Mouse (Mus musculus) midbrain, postnatal 0 days (tissue): ENCODE data around the gene Pom121l2. TPM values are rescaled to one million over a fixed set of nuclear protein-coding genes. Genes with fewer than 3 reads are reported as not detected.

Source experiments
- ATAC-seq: fragments of 200-750 bp; cut with Nextera tagmentation; 2 replicates; pipeline ENCODE4 v1.8.0; 2017; ENCODE audit warnings: moderate number of reproducible peaks, mild to moderate bottlenecking, moderate TSS enrichment, moderate library complexity; ENCODE audit not compliant: low FRiP score
- DNase-seq: peaks from one replicate; pipeline ENCODE4 v3.0.0-alpha.2; 2015; ENCODE audit warnings: low spot score
- H3K27ac ChIP-seq: fragments of 300-500 bp; sonication (generic); 2 replicates; pipeline ENCODE4 v1.5.1; 2014; ENCODE audit warnings: low read depth, mild to moderate bottlenecking, low read length, mixed read lengths
- H3K27me3 ChIP-seq: fragments of 300-500 bp; sonication (generic); 2 replicates; pipeline ENCODE4 v1.6.1; 2014; ENCODE audit warnings: low read length, control low read depth, mixed read lengths; ENCODE audit not compliant: insufficient read depth
- H3K36me3 ChIP-seq: fragments of 300-500 bp; sonication (generic); 2 replicates; pipeline ENCODE4 v1.6.1; 2014; ENCODE audit warnings: low read length, control low read depth, mixed read lengths; ENCODE audit not compliant: insufficient read depth
- H3K4me1 ChIP-seq: fragments of 300-500 bp; sonication (generic); 2 replicates; pipeline ENCODE4 v1.6.1; 2014; ENCODE audit warnings: mild to moderate bottlenecking, control low read depth, antibody characterized with exemption, low read length, mixed read lengths; ENCODE audit not compliant: insufficient read depth
- H3K4me2 ChIP-seq: fragments of 300-500 bp; sonication (generic); 2 replicates; pipeline ENCODE4 v1.6.1; 2014; ENCODE audit warnings: low read depth, mild to moderate bottlenecking, low read length, mixed read lengths; ENCODE audit not compliant: poor library complexity, severe bottlenecking
- H3K4me3 ChIP-seq: fragments of 300-500 bp; sonication (generic); 2 replicates; pipeline ENCODE4 v1.5.1; 2014; ENCODE audit warnings: low read depth, mild to moderate bottlenecking, low read length, moderate library complexity
- H3K9ac ChIP-seq: fragments of 300-500 bp; sonication (generic); replicated peaks from 2 replicates; pipeline ENCODE4 v1.6.1; 2014; ENCODE audit warnings: mild to moderate bottlenecking, low read length, moderate library complexity, mixed read lengths; ENCODE audit not compliant: poor library complexity, severe bottlenecking
- H3K9me3 ChIP-seq: fragments of 300-500 bp; sonication (generic); 2 replicates; pipeline ENCODE4 v1.6.1; 2016; ENCODE audit warnings: low read length, control low read depth
- CTCF ChIP-seq: IDR thresholded peaks from 2 replicates; pipeline ENCODE4 v1.5.1; 2016; ENCODE audit warnings: antibody characterized with exemption, mild to moderate bottlenecking
- WGBS: fragments of 180-500 bp; shearing (Covaris S2); extraction: QIAGEN DNeasy Blood & Tissue Kit; methylation state at CpG from one replicate; pipeline ENCODE4 v1.1.7; 2014; 5-methylcytosine and 5-hydroxymethylcytosine counted together
- polyA plus RNA-seq: library from polyadenylated mRNA; unstranded; fragments of >200 nt; fragmentation: Nextera tagmentation; extraction: Ambion mirVana; gene quantifications from 2 replicates; pipeline ENCODE4 v1.2.1, GENCODE M21; 2015
- total RNA-seq: library from RNA; depleted of rRNA; stranded (reverse); fragments of >200 nt; gene quantifications from 2 replicates; pipeline ENCODE4 v1.2.3, GENCODE M21; 2014

The Pom121l2 gene
- total and polyA plus RNA-seq, 2 experiments from 2014 or later: 0.05 TPM; not detected in 1

DNA sequence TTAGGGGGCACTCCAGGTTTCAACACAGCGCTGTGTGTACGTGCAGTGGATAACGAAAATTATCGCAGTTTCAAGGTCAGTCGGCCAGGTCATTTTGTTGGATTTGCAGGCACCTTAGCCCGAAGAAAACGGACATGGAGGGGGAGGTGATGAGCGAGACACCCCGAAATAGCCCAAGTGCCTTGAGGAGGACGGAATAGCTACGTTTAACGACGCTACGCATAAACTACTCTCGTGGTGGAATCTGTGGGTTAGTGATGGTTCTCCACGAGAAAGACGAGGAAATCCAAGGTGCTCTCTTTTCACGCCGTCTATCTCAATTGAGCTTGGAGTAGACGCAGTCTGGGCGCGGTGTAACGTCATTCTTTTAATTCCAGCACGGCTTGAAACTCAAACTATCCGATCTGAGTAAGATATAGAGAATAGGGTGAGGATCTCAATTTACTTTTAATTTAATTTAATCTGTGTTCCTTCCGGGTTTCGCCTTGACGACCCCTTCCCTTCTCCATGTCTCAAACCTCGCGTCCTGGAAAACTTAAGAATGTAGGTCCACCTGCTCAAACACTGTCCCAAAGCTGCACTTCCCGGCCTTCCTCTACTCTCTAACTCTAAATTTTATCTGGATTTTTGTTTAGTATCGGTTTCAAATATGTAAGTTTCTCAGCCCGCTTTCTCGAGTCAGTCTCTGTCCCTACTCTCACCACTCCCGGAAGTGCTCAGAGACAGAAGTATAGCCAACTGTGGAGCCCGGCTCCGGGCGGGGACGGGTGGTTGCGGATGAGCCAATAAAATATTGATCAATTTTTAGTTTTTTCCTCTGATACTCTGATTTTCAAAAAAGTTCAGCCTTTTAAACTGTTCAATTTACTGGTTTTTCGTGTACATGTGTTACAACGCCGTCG, 39.2 kb downstream of the Pom121l2 start:
- 2% methylated on average over 44 of the region's 44 CpGs for WGBS
- H3K4me3 ChIP-seq: peak overlapping the region; percentile 29
- no peaks in the 10 kb centered on the region for H3K4me1 ChIP-seq
- ATAC-seq (no peak), DNase-seq (no peak)
- no peaks in the 10 kb centered on the region for H3K9me3 ChIP-seq
- H3K27me3 ChIP-seq: peaks cover 34% of the 10 kb centered on the region
- no peaks in the 10 kb centered on the region for H3K36me3 ChIP-seq
- H3K27ac ChIP-seq: no peak overlapping the region
- no peak for TF ChIP-seq CTCF
- no peak overlapping the region for H3K9ac ChIP-seq
- peak overlapping the region; percentile 45 for H3K4me2 ChIP-seq

DNA sequence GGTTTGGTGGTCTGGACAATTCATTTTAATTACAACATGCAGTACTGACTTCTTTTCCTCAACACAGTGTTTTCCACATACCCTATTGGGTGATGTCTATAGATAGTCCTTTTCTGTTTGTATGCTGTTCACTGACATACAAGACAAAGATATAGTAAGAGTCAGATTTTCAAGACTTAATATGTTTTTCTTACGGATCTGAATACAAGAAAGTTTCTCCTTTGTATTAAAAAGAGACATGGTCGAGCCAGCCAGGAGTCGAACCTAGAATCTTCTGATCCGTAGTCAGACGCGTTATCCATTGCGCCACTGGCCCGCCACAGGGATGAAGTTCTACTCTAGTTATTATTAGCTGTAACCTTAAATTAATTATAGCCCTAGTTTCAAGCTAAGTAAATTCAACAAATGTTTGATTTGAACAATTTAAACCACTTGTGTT, 39.9 kb downstream of the Pom121l2 start:
- H3K4me2 ChIP-seq: peak overlapping the region; percentile 48
- H3K27me3 ChIP-seq: peaks cover 29% of the 10 kb centered on the region
- peak overlapping the region; percentile 32 for H3K4me3 ChIP-seq
- no peak for TF ChIP-seq CTCF
- ATAC-seq (no peak; the same call in 1 of the 2 replicates), DNase-seq (peak; percentile 60)
- H3K9ac ChIP-seq: no peak overlapping the region
- no peaks in the 10 kb centered on the region for H3K36me3 ChIP-seq
- no peaks in the 10 kb centered on the region for H3K9me3 ChIP-seq
- no peak overlapping the region for H3K27ac ChIP-seq
- WGBS: under 1% methylated on average over 8 of the region's 8 CpGs
- no peaks in the 10 kb centered on the region for H3K4me1 ChIP-seq

DNA sequence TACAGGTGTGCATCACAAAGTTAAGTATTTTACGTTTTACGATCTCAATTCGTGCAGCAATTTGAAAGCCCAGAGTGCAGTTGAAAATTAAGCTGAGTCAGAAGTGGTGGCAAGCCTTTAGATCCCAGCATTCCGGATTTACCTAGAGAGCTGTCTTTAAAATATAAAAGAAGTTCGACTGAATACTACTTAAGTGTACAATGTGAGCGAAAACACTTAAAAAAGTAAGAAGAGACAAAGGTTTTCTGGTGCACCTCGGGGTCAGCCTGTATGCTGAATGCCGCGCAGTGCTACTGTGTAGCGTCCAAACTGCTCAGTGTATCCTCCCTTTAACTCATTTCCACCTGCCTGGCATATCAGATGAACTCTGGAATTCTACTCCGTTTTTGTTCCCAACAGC, 40.6 kb downstream of the Pom121l2 start:
- no peak for DNase-seq
- H3K36me3 ChIP-seq: no peaks in the 10 kb centered on the region
- no peaks in the 10 kb centered on the region for H3K9me3 ChIP-seq
- under 1% methylated on average over 11 of the region's 11 CpGs for WGBS
- no peaks in the 10 kb centered on the region for H3K4me1 ChIP-seq
- H3K27ac ChIP-seq: no peak overlapping the region
- ATAC-seq: no peak
- H3K27me3 ChIP-seq: peaks cover 23% of the 10 kb centered on the region
- no peak for TF ChIP-seq CTCF
- peak overlapping the region; percentile 32 for H3K4me3 ChIP-seq
- H3K4me2 ChIP-seq: peak overlapping the region; percentile 48
- no peak overlapping the region for H3K9ac ChIP-seq

DNA sequence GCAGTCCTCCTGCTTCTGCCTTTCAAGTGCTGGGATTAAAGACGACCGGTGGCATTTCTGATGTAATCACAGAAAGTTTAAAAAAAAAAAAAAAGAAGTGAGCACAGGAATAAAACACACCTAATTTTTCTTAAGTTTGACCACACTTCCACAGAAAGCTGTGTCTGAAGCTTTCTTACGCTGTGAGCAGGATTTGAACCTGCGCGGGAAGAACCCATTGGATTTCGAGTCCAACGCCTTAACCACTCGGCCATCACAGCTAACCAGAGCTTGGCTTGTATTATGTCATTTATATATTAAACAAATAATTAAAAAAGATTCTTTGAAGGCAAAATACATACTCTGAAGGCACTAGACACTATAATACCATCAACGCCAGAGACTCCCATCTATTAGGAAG, 41.2 kb downstream of the Pom121l2 start:
- WGBS: 1% methylated on average over 9 of the region's 9 CpGs
- DNase-seq (peak; percentile 83), ATAC-seq (peak; percentile 67; the same call in 1 of the 2 replicates)
- peak overlapping the region; percentile 32 for H3K4me3 ChIP-seq
- no peak overlapping the region for H3K27ac ChIP-seq
- H3K4me2 ChIP-seq: peak overlapping the region; percentile 48
- no peaks in the 10 kb centered on the region for H3K9me3 ChIP-seq
- peaks cover 21% of the 10 kb centered on the region for H3K27me3 ChIP-seq
- H3K9ac ChIP-seq: no peak overlapping the region
- H3K36me3 ChIP-seq: no peaks in the 10 kb centered on the region
- no peaks in the 10 kb centered on the region for H3K4me1 ChIP-seq
- no peak for TF ChIP-seq CTCF

DNA sequence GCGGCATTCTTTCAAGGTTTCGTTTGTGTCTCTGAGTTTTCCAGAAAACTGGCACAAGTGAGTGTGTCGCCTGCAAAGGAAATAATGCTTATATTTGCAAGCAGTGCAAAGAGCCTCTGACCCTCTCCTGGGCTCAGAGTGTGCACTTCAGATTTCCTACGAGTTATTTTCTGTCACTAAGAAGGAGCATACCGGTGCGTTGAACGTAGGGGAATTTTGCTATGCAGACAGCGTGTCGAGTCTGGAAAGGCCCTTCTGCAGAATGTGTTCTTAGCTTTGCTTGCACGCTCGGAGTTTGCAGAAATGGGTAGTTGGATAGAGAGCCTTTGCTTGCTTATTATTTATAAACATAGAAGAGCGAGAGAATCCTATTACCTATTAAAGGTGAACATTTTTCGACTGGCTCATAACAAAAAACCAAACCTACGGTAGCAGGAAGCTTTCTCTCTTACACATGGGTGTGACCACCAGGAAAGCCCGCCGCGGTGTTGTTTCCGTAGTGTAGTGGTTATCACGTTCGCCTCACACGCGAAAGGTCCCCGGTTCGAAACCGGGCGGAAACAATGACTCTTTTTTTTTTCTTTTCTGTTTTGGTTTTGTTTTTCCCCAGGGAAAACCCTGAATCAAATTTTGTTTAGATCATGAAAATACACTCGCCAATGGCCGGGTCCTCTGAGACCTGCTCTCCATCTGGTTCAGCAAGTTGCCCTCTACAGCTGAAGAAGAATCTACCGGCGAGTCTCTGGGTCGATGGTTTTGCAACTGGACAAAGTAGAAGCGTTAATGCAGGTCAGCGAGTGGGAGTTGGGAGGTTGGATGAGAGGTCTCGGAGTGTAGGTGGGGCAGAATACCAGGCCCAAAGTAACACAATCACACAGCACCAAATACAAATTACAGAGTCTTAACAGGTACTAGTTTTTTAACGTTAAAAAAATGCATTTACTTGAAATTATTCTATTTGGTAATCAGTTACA, 45.4 kb downstream of the Pom121l2 start:
- H3K9me3 ChIP-seq: no peaks in the 10 kb centered on the region

More for the DNA sequence above, 45.4 kb downstream of the Pom121l2 start:
- Histone ChIP-seq H3K4me1 (no peaks in the 10 kb centered on the region), H3K27ac (peak overlapping the region; percentile 51), H3K4me3 (peak overlapping the region; percentile 41), H3K4me2 (peak overlapping the region; percentile 64), H3K27me3 (no peaks in the 10 kb centered on the region), H3K36me3 (no peaks in the 10 kb centered on the region), H3K9ac (peak overlapping the region; percentile 50)
- DNase-seq (peak; percentile 94), ATAC-seq (peak; percentile 81)
- 0 out of 2 replicates have a peak, but pooled peaks have one; percentile 8 for TF ChIP-seq CTCF
- WGBS: 1% methylated on average over 35 of the region's 35 CpGs
